Mouse (Mus musculus) embryo, embryonic 11.5 days (tissue): ENCODE data around the gene Tnip3.

Source experiments
- DNase-seq: peaks from one replicate; pipeline ENCODE4 v3.0.0-alpha.2; 2012; ENCODE audit warnings: low read depth, low spot score

Tnip3 gene

GRCm38 (mm10) chr6:65646408-65646807 lies 121.3 kb downstream of the Tnip3 start:
- no peak for DNase-seq

DNA sequence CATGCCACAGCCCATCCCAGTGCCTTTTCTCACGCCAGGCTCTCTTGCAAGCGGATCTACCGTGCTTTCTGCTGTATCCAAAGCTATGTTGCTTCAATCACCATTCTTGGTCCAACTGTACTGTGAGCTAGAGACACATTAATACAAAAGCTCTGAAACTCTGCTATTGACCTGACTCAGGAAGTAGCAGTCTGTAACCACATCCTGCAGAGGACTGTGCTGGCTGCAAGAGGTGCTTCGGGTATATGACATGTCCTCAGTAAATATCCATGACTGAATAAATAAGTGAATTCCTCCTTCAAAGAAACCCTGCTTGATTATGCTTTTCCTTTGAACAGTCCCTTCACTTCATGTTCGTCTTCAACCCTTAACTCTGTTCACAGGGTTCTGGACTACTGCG lies 122.6 kb downstream of the Tnip3 start:
- no peak for DNase-seq

GRCm38 (mm10) chr6:65651376-65651775 lies 126.3 kb downstream of the Tnip3 start:
- DNase-seq, result peak; percentile 20

DNA sequence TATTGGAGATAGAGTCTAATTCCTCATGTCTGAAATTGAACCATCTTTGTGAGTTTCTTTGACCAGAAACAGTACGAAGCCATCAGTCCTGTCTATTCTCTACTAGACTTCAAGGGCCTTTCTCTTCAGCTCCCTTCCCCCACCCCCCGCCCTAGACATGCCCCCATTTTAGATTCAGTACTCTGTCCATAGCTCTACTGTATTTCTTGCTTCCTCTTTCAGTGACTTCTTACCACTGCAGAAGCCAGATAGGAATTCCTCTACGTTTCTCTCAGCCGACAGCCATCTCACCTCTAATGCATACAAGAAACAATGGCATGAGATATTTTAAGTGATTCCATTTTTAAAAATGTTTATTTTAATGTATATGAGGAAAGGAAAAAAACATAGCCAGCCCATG lies 136.2 kb downstream of the Tnip3 start:
- no peak for DNase-seq

DNA sequence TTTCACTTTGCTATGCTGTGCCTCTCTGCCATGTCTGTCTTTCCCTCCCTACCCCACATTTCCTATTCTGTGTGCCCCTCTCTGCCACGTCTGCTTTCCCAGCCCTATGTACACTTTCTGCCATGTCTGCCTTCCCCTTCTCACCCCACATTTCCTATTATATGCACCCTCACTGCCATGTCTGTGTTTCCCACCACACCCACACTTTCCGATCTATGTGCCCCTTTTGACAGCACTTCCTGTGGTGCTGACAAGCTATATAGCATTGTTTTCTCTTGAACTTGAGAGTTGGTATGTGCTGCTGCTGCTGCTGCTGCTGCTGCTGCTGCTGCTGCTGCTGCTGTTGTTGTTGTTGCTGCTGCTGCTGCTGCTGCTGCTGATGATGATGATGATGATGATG lies 136.9 kb downstream of the Tnip3 start:
- no peak for DNase-seq

DNA sequence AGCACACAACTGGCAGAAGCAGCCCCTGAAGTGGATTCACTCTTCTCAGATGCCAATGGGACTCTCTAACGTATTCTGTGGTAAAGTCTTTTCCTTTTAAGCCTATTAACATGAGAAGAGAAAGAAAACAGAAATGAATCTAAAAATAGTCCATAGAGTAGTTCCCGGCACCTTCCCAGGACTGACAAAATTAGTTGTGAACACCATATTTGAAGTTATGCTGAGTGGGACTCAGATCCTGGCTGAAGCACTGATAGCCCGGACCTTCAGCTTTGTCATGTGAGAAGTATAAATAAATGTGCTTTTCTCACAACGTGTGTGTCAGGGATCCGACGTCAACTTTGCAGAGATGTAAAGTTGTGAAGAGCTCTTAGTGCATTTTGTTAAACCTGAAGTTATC lies 138.9 kb downstream of the Tnip3 start:
- DNase-seq, result no peak

GRCm38 (mm10) chr6:65666295-65666694 lies 141.2 kb downstream of the Tnip3 start:
- DNase-seq, result no peak

DNA sequence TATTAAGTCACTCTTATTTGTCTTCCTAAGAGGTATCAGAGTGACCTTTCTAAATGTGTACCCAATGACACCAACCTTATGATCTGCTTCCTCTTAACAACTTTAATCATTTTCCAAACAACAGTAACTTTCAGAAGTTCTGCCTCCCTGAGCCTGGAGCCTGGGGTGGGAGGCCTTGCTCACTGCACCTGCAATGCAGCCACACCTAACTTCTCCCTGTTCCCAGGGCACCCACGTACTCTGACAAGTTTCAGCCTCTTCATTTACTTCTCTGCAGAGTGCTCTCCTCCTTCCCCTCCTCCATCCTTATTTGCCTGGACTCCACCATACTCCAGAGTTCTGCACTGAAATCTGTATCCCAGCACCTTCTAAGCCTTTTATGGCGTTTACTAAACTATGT lies 144.9 kb downstream of the Tnip3 start:
- no peak for DNase-seq

- DNase-seq, result peak; percentile 17
Observed at GRCm38 (mm10) chr6:65670981-65671411, 145.9 kb downstream of the Tnip3 start.

- peak; percentile 60 for DNase-seq
Observed at GRCm38 (mm10) chr6:65671451-65671850, 146.3 kb downstream of the Tnip3 start, which contains the start of gene Ndnf. Gene Ndnf (plus strand): TSS chr6:65671590.

- DNase-seq, result no peak
Observed at GRCm38 (mm10) chr6:65672131-65673031, 147.3 kb downstream of the Tnip3 start.
